Mouse (Mus musculus): ENCODE results near the gene Tdo2.
A peak's percentile ranks its signal among the peaks of the same experiment; 100 is the strongest.

The Tdo2 gene

DNA sequence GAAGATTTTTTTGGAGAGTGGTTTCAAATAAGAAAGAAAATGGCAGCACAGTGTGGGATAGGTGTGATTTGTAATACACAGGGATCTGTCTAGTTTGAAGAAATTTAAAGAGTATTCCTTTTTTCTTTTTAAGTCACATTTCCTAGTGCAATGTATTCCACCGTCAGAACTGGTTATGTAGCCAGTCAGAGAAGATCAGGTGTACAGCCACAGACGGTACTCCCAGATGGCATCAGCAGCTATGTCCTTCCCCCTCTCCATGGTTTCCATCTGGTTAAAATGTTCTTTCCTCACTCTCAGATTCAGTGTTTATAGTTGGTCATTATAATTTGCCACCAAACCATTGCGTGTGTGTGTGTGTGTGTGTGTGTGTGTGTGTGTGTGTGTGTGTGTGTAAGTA lies 32.9 kb downstream of the Tdo2 start:
- DNase-seq (ENCODE audit: low spot score in 2 of 2): no peak

DNA sequence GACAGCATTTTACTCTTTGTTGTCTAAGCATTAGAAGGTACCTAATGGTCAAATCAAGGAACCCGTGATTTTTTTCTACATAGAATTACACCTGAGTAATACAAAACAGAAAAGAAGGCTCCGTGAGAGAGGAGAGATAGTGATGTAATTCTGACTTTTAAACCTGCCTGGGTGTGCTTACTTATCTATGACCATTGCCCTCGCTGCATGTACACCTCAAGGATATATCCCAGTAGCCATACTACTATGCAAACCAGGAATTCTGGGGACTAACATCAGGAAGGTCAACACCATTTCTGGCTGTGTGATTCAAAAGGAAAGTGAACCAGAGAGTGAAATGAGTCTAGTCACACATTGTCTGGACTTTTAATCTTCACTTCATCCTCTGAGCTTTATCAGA lies 33.7 kb downstream of the Tdo2 start:
- DNase-seq (ENCODE audit: low spot score in 2 of 2): no peak

DNA sequence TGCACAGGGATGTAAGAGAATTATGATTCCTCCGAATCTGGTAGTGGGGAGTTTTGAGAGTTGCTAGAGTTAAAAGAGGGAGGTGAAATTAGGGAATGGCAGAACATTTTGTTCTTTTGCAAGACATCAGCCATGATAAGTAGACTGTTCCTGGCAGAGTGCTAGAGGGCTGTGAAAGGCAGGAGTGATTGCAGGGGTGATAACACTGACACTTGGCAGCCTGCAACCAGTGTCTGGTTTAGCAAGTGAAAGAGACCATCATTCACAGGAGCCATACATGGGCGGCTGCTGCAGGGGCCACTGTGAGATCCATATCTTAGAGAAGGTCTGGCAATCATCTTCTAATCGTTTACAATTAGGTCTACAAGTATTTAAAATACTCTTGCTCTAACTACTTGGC lies 37.1 kb downstream of the Tdo2 start:
- peak in 1 of 2 experiments; percentile 23 for DNase-seq (ENCODE audit: low spot score in 2 of 2)

DNA sequence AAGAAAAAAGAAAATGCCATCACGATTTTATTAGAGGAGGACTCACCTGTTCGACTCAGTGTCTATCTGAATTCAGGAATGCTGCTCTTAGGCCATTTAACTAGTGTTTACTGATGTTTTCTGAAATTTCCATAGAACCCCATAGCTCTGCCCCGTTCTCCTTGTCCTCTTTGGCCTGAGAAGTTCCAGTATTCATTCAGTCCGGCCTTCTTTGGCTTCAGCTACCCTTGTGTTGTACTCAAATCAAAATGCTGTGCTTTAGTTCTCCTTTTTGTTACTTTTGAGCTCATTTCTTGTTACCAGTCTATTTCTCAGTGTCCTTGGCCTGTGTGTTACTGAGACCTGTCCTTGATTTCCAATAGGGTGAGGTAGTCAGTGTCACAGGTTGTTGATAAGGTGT lies 42.7 kb downstream of the Tdo2 start:
- DNase-seq (ENCODE audit: low spot score in 2 of 2): no peak

GRCm38 (mm10) chr3:81932141-81933101 lies 43.6 kb downstream of the Tdo2 start, which contains the start of gene Ctso:
TSS of gene Ctso (plus strand) at chr3:81932601.
- DNase-seq (ENCODE audit: low spot score in 2 of 2): peak; percentile 86

DNA sequence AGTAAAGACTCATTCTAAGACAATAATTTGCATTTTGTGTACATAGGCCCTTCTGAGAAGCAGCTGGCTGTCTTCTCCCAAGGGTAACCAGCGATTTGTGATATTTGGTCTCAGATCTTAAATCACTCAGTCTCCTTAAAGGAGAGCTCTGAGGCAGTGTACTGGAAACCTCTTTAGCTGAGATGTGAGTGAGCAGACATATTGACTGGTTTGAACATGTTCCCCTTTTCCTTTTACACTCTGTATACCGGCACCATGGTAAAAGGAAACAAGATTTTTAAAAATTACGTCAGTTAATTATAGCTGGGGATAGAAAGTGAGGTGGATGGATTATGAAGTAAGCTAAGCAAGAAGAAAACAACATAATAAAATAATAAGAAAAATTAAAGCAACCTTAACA lies 44.3 kb downstream of the Tdo2 start:
- no peak for DNase-seq (ENCODE audit: low spot score in 2 of 2)

DNA sequence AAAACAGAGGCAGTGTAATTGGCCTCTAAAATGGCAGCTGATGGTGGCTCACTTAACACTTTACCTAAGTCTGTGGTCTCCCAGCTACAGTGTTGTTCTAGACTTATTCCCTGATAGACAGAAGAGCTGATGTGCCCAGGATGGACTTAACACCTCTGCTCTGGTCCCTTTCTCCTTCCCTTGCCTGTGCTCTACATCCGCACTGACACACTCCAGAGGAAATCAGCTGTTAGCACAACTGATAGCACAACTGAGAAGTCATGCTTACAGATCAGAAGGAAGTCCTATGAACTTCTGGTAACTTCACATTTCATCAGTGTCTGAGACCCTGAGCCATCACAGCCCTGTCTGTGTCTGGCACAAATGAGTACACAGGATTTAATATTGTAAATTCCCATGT lies 46.9 kb downstream of the Tdo2 start:
- DNase-seq (ENCODE audit: low spot score in 2 of 2): no peak

GRCm38 (mm10) chr3:81926764-81927325 lies 49.2 kb downstream of the Tdo2 start:
- no peak for DNase-seq (ENCODE audit: low spot score in 2 of 2)

GRCm38 (mm10) chr3:81925856-81926255 lies 50.1 kb downstream of the Tdo2 start:
- no peak for DNase-seq (ENCODE audit: low spot score in 2 of 2)

DNA sequence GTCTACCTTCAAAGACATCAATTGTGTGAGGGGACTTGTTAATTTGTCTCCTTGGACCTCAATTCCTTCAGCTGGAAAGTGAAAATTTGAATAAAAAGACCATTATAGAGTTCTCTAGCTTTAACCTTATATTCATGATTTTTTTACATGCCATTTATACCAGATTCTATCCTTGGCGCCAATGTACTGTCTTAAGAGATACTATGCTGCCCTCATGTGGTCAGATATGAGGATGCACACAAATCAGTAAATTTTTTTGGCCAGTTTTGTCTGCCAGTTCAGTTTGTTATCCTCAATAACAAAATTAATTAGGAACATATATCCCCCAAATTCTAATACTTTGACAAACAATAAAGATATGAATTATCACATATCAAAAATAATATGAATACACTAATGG lies 51.1 kb downstream of the Tdo2 start:
- no peak for DNase-seq (ENCODE audit: low spot score in 2 of 2)

- peak; percentile 42 to 59 for DNase-seq (ENCODE audit: low spot score in 2 of 2)
Observed at GRCm38 (mm10) chr3:81922910-81923309, 53.1 kb downstream of the Tdo2 start.

GRCm38 (mm10) chr3:81919681-81920080 lies 56.3 kb downstream of the Tdo2 start:
- no peak for DNase-seq (ENCODE audit: low spot score in 2 of 2)

- no peak for DNase-seq (ENCODE audit: low spot score in 2 of 2)
Observed at GRCm38 (mm10) chr3:81918215-81918614, 57.8 kb downstream of the Tdo2 start.

- no peak for DNase-seq (ENCODE audit: low spot score in 2 of 2)
Observed at GRCm38 (mm10) chr3:81917354-81917935, 58.6 kb downstream of the Tdo2 start.

GRCm38 (mm10) chr3:81916030-81916686 lies 59.8 kb downstream of the Tdo2 start:
- no peak for DNase-seq (ENCODE audit: low spot score in 2 of 2)

DNA sequence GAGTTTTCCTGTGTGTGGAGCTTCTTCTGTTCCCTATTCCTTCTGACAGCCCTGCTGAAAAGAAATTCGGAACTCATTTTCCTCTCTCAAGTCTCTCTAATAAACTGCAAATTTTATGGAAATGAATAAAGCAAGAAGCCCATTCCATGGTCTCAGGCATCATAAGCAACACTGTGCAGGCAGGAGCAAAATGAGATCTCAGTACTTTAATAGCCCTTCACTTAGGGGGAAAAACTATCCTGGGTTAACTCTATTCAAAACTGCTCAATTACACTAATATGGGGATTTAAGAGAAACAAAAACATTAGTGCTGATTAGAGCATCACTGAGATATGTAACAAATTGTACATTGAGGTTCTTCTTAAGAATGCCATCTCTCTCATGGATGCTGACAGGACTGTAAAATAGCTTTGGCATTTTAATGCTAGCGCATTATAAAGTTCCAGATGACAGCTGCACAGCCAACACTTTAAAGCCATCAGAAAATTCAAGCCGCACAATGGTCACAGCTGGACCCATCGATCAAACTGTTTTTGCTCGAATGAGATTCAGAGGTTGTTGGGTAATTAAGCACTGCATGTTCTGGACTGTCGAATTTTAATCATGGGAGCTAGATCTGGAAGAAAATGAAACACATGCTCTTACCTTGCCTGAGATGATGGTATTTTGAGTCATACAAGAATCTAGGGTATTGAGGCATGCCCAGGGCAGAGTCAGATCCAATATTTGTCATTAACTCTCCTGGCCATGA lies 65.5 kb downstream of the Tdo2 start:
- no peak for DNase-seq (ENCODE audit: low spot score in 2 of 2)
